Mouse (Mus musculus) lung, adult 2 months (tissue): ENCODE measurements around the gene Dab2.

Source experiments
- CTCF ChIP-seq: fragments of 200-500 bp; IDR thresholded peaks from 2 replicates; pipeline ENCODE4 v1.5.1; 2011; ENCODE audit warnings: mild to moderate bottlenecking, low read length, control low read depth; ENCODE audit not compliant: insufficient read depth
- POLR2A ChIP-seq: fragments of 200-500 bp; IDR thresholded peaks from 2 replicates; pipeline ENCODE4 v1.6.1; 2011; ENCODE audit warnings: low read depth, mild to moderate bottlenecking, control low read depth, low read length, borderline replicate concordance; ENCODE audit errors: extremely low read depth

DNA sequence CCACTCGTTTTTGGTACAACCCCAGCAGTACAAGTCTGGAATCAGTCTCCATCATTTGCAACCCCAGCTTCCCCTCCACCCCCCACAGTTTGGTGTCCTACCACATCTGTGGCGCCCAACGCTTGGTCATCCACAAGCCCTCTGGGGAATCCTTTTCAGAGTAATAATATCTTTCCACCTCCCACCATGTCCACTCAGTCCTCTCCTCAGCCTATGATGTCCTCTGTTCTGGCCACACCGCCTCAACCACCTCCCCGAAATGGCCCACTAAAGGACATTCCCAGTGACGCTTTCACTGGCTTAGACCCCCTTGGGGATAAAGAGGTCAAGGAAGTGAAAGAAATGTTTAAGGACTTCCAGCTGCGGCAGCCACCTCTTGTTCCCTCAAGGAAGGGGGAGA lies 135.7 kb downstream of the Dab2 start:
- TF ChIP-seq CTCF = no peak
- no peak for TF ChIP-seq POLR2A
